Mouse (Mus musculus) liver, postnatal 0 days (tissue): ENCODE data around the gene Fpgs. TPM values are rescaled to one million over a fixed set of nuclear protein-coding genes. Genes with fewer than 3 reads are reported as not detected.

ENCODE experiments used
- ATAC-seq: fragments of 200-750 bp; cut with Nextera tagmentation; 2 replicates; pipeline ENCODE4 v1.8.0; 2017; ENCODE audit warnings: mild to moderate bottlenecking, moderate library complexity
- DNase-seq: peaks from one replicate; pipeline ENCODE4 v3.0.0-alpha.2; 2016
- H3K27ac ChIP-seq: fragments of 300-500 bp; sonication (generic); 2 replicates; pipeline ENCODE4 v1.5.1; 2014; ENCODE audit warnings: antibody characterized with exemption, moderate library complexity, mild to moderate bottlenecking, low read depth
- H3K27me3 ChIP-seq: fragments of 300-500 bp; sonication (generic); 2 replicates; pipeline ENCODE4 v1.6.1; 2014; ENCODE audit warnings: low read length, control low read depth, mixed read lengths; ENCODE audit not compliant: insufficient read depth
- H3K36me3 ChIP-seq: fragments of 300-500 bp; sonication (generic); replicated peaks from 2 replicates; pipeline ENCODE4 v1.6.1; 2014; ENCODE audit warnings: mild to moderate bottlenecking, control low read depth, low read length, moderate library complexity, mixed read lengths; ENCODE audit not compliant: insufficient read depth
- H3K4me1 ChIP-seq: fragments of 300-500 bp; sonication (generic); 2 replicates; pipeline ENCODE4 v1.6.1; 2014; ENCODE audit warnings: antibody characterized with exemption, mild to moderate bottlenecking, control low read depth; ENCODE audit not compliant: insufficient read depth
- H3K4me2 ChIP-seq: fragments of 300-500 bp; sonication (generic); 2 replicates; pipeline ENCODE4 v1.6.1; 2014; ENCODE audit warnings: low read depth, mild to moderate bottlenecking, low read length, moderate library complexity, mixed read lengths
- H3K4me3 ChIP-seq: fragments of 300-500 bp; sonication (generic); 2 replicates; pipeline ENCODE4 v1.5.1; 2014; ENCODE audit warnings: low read depth, low read length
- H3K9ac ChIP-seq: fragments of 300-500 bp; sonication (generic); replicated peaks from 2 replicates; pipeline ENCODE4 v1.6.1; 2014; ENCODE audit warnings: mild to moderate bottlenecking, moderate library complexity
- H3K9me3 ChIP-seq: fragments of 300-500 bp; sonication (generic); 2 replicates; pipeline ENCODE4 v1.6.1; 2016; ENCODE audit warnings: mild to moderate bottlenecking, control low read depth, low read length, mixed read lengths
- CTCF ChIP-seq: sonication (generic); IDR thresholded peaks from 2 replicates; pipeline ENCODE4 v1.5.1; 2016; ENCODE audit warnings: antibody characterized with exemption, low read depth
- EP300 ChIP-seq: IDR thresholded peaks from 2 replicates; pipeline ENCODE4 v1.6.1; 2016; ENCODE audit warnings: antibody characterized with exemption, low read depth, mild to moderate bottlenecking
- WGBS: fragments of 180-500 bp; shearing (Covaris S2); extraction: QIAGEN DNeasy Blood & Tissue Kit; methylation state at CpG from one replicate; pipeline ENCODE4 v1.1.7; 2014; ENCODE audit not compliant: insufficient replicate concordance; 5-methylcytosine and 5-hydroxymethylcytosine counted together
- polyA plus RNA-seq: library from polyadenylated mRNA; unstranded; fragments of >200 nt; fragmentation: Nextera tagmentation; extraction: Ambion mirVana; gene quantifications from 2 replicates; pipeline ENCODE4 v1.2.1, GENCODE M21; 2015

The Fpgs gene
- polyA plus RNA-seq, 1 experiment from 2014 or later: 95.9 TPM

GRCm38 (mm10) chr2:32671907-32672595, 31.9 kb downstream of the Fpgs start:
- Histone ChIP-seq H3K27ac (no peak overlapping the region), H3K9me3 (no peaks in the 10 kb centered on the region), H3K4me1 (0 out of 2 replicates have a peak, but pooled peaks cover 2% of the 10 kb centered on the region), H3K4me3 (no peak overlapping the region), H3K36me3 (peaks cover 9% of the 10 kb centered on the region), H3K4me2 (no peak overlapping the region), H3K9ac (no peak overlapping the region), H3K27me3 (no peaks in the 10 kb centered on the region)
- DNase-seq (no peak), ATAC-seq (no peak)
- 76% methylated on average over 9 of the region's 9 CpGs for WGBS
- TF ChIP-seq EP300 (no peak), CTCF (no peak)

DNA sequence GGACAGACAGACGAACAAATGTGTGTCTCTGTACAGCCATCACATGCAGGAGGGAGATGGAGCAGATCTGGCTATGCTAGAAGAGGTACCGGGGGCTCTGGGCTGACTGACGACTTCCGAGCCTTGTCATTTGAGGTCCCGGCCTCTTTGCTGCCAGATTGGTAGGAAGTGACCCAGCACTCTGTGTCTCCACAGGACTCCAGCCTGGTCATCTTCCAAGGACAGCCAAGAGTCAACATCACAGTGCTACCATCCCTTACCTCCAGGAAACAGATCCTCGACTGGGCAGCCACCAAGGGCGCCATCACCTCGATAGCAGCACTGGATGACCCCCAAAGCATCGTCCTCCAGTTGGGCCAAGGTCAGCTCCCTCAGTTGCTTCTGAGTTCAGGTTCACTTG, 32.8 kb downstream of the Fpgs start:
- Histone ChIP-seq H3K36me3 (peaks cover 9% of the 10 kb centered on the region), H3K27ac (no peak overlapping the region), H3K4me3 (no peak overlapping the region), H3K9me3 (no peaks in the 10 kb centered on the region), H3K4me1 (peaks cover 2% of the 10 kb centered on the region; the same call in 1 of the 2 replicates), H3K9ac (no peak overlapping the region), H3K27me3 (no peaks in the 10 kb centered on the region), H3K4me2 (no peak overlapping the region)
- TF ChIP-seq CTCF: no peak
- TF ChIP-seq EP300: no peak
- ATAC-seq: no peak
- WGBS: 83% methylated on average over 9 of the region's 9 CpGs
- DNase-seq: no peak

DNA sequence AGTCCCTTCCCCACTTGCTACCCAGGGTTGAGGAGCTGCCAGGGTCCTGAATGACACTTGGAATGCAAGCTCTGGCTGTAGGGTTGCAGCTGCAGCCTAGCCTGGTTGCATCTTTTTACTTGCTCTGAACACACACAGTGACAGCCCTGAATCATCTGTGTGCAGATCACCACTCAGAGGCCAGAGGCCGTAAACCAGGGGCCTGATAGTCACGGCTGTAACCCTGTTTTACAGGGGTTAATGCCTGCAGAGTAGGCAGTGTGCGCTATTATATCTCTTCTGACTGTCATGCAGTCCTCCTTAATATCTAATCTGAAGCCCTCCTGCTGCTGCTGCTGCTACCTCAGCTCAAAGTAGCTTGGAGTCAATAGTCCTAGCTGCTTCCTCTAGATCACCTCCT, 34.1 kb downstream of the Fpgs start:
- TF ChIP-seq CTCF: no peak
- TF ChIP-seq EP300: no peak
- Histone ChIP-seq H3K27ac (no peak overlapping the region), H3K4me3 (no peak overlapping the region), H3K4me2 (no peak overlapping the region), H3K9me3 (no peaks in the 10 kb centered on the region), H3K36me3 (peaks cover 8% of the 10 kb centered on the region), H3K27me3 (no peaks in the 10 kb centered on the region), H3K4me1 (peaks cover 2% of the 10 kb centered on the region; the same call in 1 of the 2 replicates), H3K9ac (no peak overlapping the region)
- DNase-seq: no peak
- ATAC-seq: no peak
- 73% methylated on average over 3 of the region's 3 CpGs for WGBS

DNA sequence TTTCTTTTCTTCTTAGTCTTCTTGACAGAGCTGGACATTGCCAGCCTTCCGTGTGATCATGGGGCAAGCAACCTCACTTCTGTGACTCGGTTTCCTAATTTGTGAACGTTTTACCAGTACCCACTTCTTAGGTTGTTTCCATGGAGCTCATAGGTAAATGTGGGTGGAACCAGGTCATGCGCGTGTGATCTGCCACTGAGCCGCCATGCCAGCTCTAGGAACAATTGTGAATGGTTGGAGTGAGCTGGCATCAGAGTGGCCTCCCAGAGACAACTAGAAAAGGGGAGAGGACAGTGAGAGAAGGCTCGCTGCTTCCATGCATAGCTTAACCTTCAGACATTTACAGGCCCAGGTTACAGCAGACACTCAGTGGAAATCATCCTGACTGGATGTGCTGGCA, 35.8 kb downstream of the Fpgs start:
- no peak for ATAC-seq

DNA sequence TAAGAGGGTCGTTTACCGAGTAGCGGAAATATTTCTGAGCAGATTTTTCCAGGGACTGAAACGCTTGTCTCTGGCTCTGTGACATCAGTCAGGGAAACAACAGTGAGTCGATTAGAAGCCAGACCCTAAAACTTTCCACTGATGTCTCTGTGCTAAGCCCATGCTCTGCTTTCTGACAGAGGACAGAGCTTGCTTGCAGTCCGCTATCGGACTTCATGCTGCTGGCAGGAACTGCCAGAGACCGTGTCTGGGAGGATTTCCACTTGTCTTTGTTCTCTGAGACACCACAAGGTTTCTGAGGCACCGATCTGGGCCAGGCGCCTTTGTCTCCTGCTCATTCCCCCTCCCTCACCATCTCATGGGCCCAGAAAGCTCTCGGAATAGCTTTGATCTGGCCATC, 36.2 kb downstream of the Fpgs start:
- peak overlapping the region; percentile 29; the same call in 1 of the 2 replicates for H3K27ac ChIP-seq
- H3K36me3 ChIP-seq: peaks cover 3% of the 10 kb centered on the region
- no peak overlapping the region for H3K4me3 ChIP-seq
- H3K4me2 ChIP-seq: no peak overlapping the region
- H3K27me3 ChIP-seq: no peaks in the 10 kb centered on the region
- WGBS: 66% methylated on average over 11 of the region's 11 CpGs
- H3K4me1 ChIP-seq: no peaks in the 10 kb centered on the region; the same call in 1 of the 2 replicates
- no peak for TF ChIP-seq EP300
- no peak for TF ChIP-seq CTCF
- no peak overlapping the region for H3K9ac ChIP-seq
- ATAC-seq (no peak), DNase-seq (no peak)
- H3K9me3 ChIP-seq: no peaks in the 10 kb centered on the region

More for the DNA sequence above, 35.8 kb downstream of the Fpgs start:
- Histone ChIP-seq H3K4me2 (no peak overlapping the region), H3K27me3 (no peaks in the 10 kb centered on the region), H3K9me3 (no peaks in the 10 kb centered on the region), H3K9ac (no peak overlapping the region), H3K4me1 (peaks cover under 1% of the 10 kb centered on the region; the same call in 1 of the 2 replicates), H3K36me3 (peaks cover 5% of the 10 kb centered on the region), H3K27ac (peak overlapping the region; percentile 29; the same call in 1 of the 2 replicates), H3K4me3 (no peak overlapping the region)
- no peak for TF ChIP-seq EP300
- TF ChIP-seq CTCF: no peak
- WGBS: 88% methylated on average over 7 of the region's 7 CpGs
- no peak for DNase-seq

DNA sequence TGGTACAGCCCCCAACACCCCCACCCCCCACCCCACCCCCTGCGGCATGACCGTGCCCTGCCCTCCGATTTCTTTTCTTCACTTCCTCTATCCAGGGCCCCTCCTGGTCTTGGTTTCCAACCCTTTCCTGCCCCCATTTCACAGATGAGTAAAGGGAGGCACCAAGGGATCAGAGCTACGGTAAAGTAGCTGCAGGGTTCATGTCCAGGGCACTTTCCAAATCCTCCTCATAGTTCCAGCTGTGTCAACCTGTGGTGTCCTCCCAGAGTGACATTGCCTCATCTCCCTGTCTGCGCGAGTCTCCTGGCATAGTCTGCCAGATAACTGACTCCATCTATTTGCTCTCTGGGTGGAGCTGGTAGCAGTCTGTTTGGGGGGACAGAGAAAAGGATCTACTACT, 38.1 kb downstream of the Fpgs start:
- H3K36me3 ChIP-seq: no peaks in the 10 kb centered on the region
- H3K9ac ChIP-seq: no peak overlapping the region
- H3K4me1 ChIP-seq: peaks cover 10% of the 10 kb centered on the region
- no peaks in the 10 kb centered on the region for H3K9me3 ChIP-seq
- WGBS: 50% methylated on average over 6 of the region's 6 CpGs
- H3K27me3 ChIP-seq: no peaks in the 10 kb centered on the region
- DNase-seq (no peak), ATAC-seq (peak; percentile 79)
- H3K4me3 ChIP-seq: no peak overlapping the region
- no peak for TF ChIP-seq EP300
- TF ChIP-seq CTCF: no peak
- no peak overlapping the region for H3K4me2 ChIP-seq
- no peak overlapping the region for H3K27ac ChIP-seq
